Mouse (Mus musculus): ENCODE data around the gene Stk11. TPM values are rescaled to one million over a fixed set of nuclear protein-coding genes. Genes with fewer than 3 reads are reported as not detected.
A peak's percentile ranks its signal among the peaks of the same experiment; 100 is the strongest.
"Not testable (repeated sequence)": the region's sequence is repeated elsewhere in the genome, so short reads cannot be mapped to it uniquely, and the experiment has no call there.

Gene Stk11
- polyA plus RNA-seq, 1 experiment from 2014 or later, result 33.5 TPM

- H3K9me3 ChIP-seq (ENCODE audit: control insufficient read depth, low read length), result no peaks in the 10 kb centered on the region
Measured at GRCm38 (mm10) chr10:80162716-80163299, 47.2 kb downstream of the Stk11 start.

GRCm38 (mm10) chr10:80163721-80164120 lies 48.1 kb downstream of the Stk11 start:
- WGBS, result 62% methylated on average over 8 of the region's 8 CpGs

More at GRCm38 (mm10) chr10:80162716-80163299, 47.2 kb downstream of the Stk11 start:
- no peaks in the 10 kb centered on the region for H3K27me3 ChIP-seq (replicated peaks; ENCODE audit: control insufficient read depth, insufficient read depth, low read length)
- no peaks in the 10 kb centered on the region for H3K36me3 ChIP-seq (ENCODE audit: control insufficient read depth, insufficient read depth, low read length)
- H3K4me2 ChIP-seq, result no peak overlapping the region; the same call in 1 of the 2 replicates
- peaks cover 82% of the 10 kb centered on the region for H3K4me1 ChIP-seq (replicated peaks; ENCODE audit: control insufficient read depth, insufficient read depth, low read length)
- no peak overlapping the region for H3K4me3 ChIP-seq (ENCODE audit: low read depth, low read length)
- H3K9ac ChIP-seq (ENCODE audit: low read depth, low read length), result peak overlapping the region; percentile 27; the same call in 1 of the 2 replicates
- no peak overlapping the region for H3K27ac ChIP-seq (ENCODE audit: low read depth, low read length)
- whole genome bisulfite sequencing, result 71% methylated on average over 6 of the region's 6 CpGs
- no peak for DNase-seq (ENCODE audit: low spot score)
- no peak for ATAC-seq (replicated peaks; ENCODE audit: low FRiP score)

GRCm38 (mm10) chr10:80164161-80164997 lies 48.8 kb downstream of the Stk11 start:
- Histone ChIP-seq H3K9ac (ENCODE audit: low read depth, low read length) (peak overlapping the region; percentile 37; the same call in 1 of the 2 replicates), H3K27ac (ENCODE audit: low read depth, low read length) (peak overlapping the region; percentile 43; the same call in 1 of the 2 replicates), H3K27me3 (replicated peaks; ENCODE audit: control insufficient read depth, insufficient read depth, low read length) (no peaks in the 10 kb centered on the region), H3K9me3 (ENCODE audit: control insufficient read depth, low read length) (no peaks in the 10 kb centered on the region), H3K36me3 (ENCODE audit: control insufficient read depth, insufficient read depth, low read length) (no peaks in the 10 kb centered on the region), H3K4me2 (peak overlapping the region; percentile 82), H3K4me1 (replicated peaks; ENCODE audit: control insufficient read depth, insufficient read depth, low read length) (peaks cover 73% of the 10 kb centered on the region), H3K4me3 (ENCODE audit: low read depth, low read length) (peak overlapping the region; percentile 52)
- DNase-seq (ENCODE audit: low spot score), result no peak
- ATAC-seq (replicated peaks; ENCODE audit: low FRiP score), result no peak
- WGBS, result 12% methylated on average over 44 of the region's 44 CpGs

More at GRCm38 (mm10) chr10:80163721-80164120, 48.1 kb downstream of the Stk11 start:
- DNase-seq (ENCODE audit: low spot score) (no peak), ATAC-seq (replicated peaks; ENCODE audit: low FRiP score) (no peak)
- Histone ChIP-seq H3K27ac (ENCODE audit: low read depth, low read length) (no peak overlapping the region), H3K4me1 (replicated peaks; ENCODE audit: control insufficient read depth, insufficient read depth, low read length) (peaks cover 74% of the 10 kb centered on the region), H3K4me2 (peak overlapping the region; percentile 82), H3K9ac (ENCODE audit: low read depth, low read length) (no peak overlapping the region), H3K9me3 (ENCODE audit: control insufficient read depth, low read length) (no peaks in the 10 kb centered on the region), H3K4me3 (ENCODE audit: low read depth, low read length) (no peak overlapping the region), H3K27me3 (replicated peaks; ENCODE audit: control insufficient read depth, insufficient read depth, low read length) (no peaks in the 10 kb centered on the region), H3K36me3 (ENCODE audit: control insufficient read depth, insufficient read depth, low read length) (no peaks in the 10 kb centered on the region)

- peak overlapping the region; percentile 52 for H3K4me3 ChIP-seq (ENCODE audit: low read depth, low read length)
- H3K27ac ChIP-seq (ENCODE audit: low read depth, low read length), result peak overlapping the region; percentile 43; the same call in 1 of the 2 replicates
- H3K9me3 ChIP-seq (ENCODE audit: control insufficient read depth, low read length), result no peaks in the 10 kb centered on the region
- peak overlapping the region; percentile 82 for H3K4me2 ChIP-seq
- peak overlapping the region; percentile 59 for H3K9ac ChIP-seq (ENCODE audit: low read depth, low read length)
- no peaks in the 10 kb centered on the region for H3K27me3 ChIP-seq (replicated peaks; ENCODE audit: control insufficient read depth, insufficient read depth, low read length)
- H3K4me1 ChIP-seq (replicated peaks; ENCODE audit: control insufficient read depth, insufficient read depth, low read length), result peaks cover 72% of the 10 kb centered on the region
- under 1% methylated on average over 17 of the region's 17 CpGs for WGBS
- peaks cover 2% of the 10 kb centered on the region for H3K36me3 ChIP-seq (ENCODE audit: control insufficient read depth, insufficient read depth, low read length)
- ATAC-seq (replicated peaks; ENCODE audit: low FRiP score) (peak; percentile 53), DNase-seq (ENCODE audit: low spot score) (peak; percentile 92)
Measured at GRCm38 (mm10) chr10:80164998-80165344, 49.4 kb downstream of the Stk11 start.

GRCm38 (mm10) chr10:80165392-80166128 lies 50.0 kb downstream of the Stk11 start, which contains the start of gene Cirbp:
TSS of gene Cirbp (plus strand) at chr10:80165985.
- 19% methylated on average over 20 of the region's 20 CpGs for WGBS
- no peak for DNase-seq (ENCODE audit: low spot score)
- Histone ChIP-seq H3K9me3 (ENCODE audit: control insufficient read depth, low read length) (no peaks in the 10 kb centered on the region), H3K4me3 (ENCODE audit: low read depth, low read length) (peak within 1 kb of the TSS; percentile 84), H3K27ac (ENCODE audit: low read depth, low read length) (peak within 1 kb of the TSS; percentile 65; the same call in 1 of the 2 replicates), H3K4me2 (peak within 1 kb of the TSS; percentile 84), H3K36me3 (ENCODE audit: control insufficient read depth, insufficient read depth, low read length) (peaks cover 7% of the 10 kb centered on the region), H3K27me3 (replicated peaks; ENCODE audit: control insufficient read depth, insufficient read depth, low read length) (no peaks in the 10 kb centered on the region), H3K4me1 (replicated peaks; ENCODE audit: control insufficient read depth, insufficient read depth, low read length) (peaks cover 66% of the 10 kb centered on the region), H3K9ac (ENCODE audit: low read depth, low read length) (peak within 1 kb of the TSS; percentile 59)
- no peak for ATAC-seq (replicated peaks; ENCODE audit: low FRiP score)

GRCm38 (mm10) chr10:80166136-80166535 lies 50.5 kb downstream of the Stk11 start:
- H3K27ac ChIP-seq (ENCODE audit: low read depth, low read length); H3K9me3 ChIP-seq (ENCODE audit: control insufficient read depth, low read length); DNase-seq (ENCODE audit: low spot score); ATAC-seq (replicated peaks; ENCODE audit: low FRiP score); H3K27me3 ChIP-seq (replicated peaks; ENCODE audit: control insufficient read depth, insufficient read depth, low read length); H3K4me3 ChIP-seq (ENCODE audit: low read depth, low read length): not testable (repeated sequence)
- Histone ChIP-seq H3K9ac (ENCODE audit: low read depth, low read length) (peak overlapping the region; percentile 59; the same call in 1 of the 2 replicates), H3K4me1 (replicated peaks; ENCODE audit: control insufficient read depth, insufficient read depth, low read length) (peaks cover 61% of the 10 kb centered on the region), H3K4me2 (peak overlapping the region; percentile 82), H3K36me3 (ENCODE audit: control insufficient read depth, insufficient read depth, low read length) (peaks cover 12% of the 10 kb centered on the region)
- 79% methylated on average over 4 of the region's 4 CpGs for WGBS

GRCm38 (mm10) chr10:80167460-80168037 lies 51.9 kb downstream of the Stk11 start:
- peak; percentile 99 for DNase-seq (ENCODE audit: low spot score)
- WGBS, result under 1% methylated on average over 55 of the region's 55 CpGs
- H3K4me2 ChIP-seq, result peak overlapping the region; percentile 84
- no peaks in the 10 kb centered on the region for H3K27me3 ChIP-seq (replicated peaks; ENCODE audit: control insufficient read depth, insufficient read depth, low read length)
- peaks cover 22% of the 10 kb centered on the region for H3K36me3 ChIP-seq (ENCODE audit: control insufficient read depth, insufficient read depth, low read length)
- H3K4me3 ChIP-seq (ENCODE audit: low read depth, low read length), result peak overlapping the region; percentile 84
- peak overlapping the region; percentile 99 for H3K27ac ChIP-seq (ENCODE audit: low read depth, low read length)
- ATAC-seq (replicated peaks; ENCODE audit: low FRiP score), result peak; percentile 84
- H3K9me3 ChIP-seq (ENCODE audit: control insufficient read depth, low read length), result no peaks in the 10 kb centered on the region
- peak overlapping the region; percentile 98 for H3K9ac ChIP-seq (ENCODE audit: low read depth, low read length)
- peaks cover 56% of the 10 kb centered on the region for H3K4me1 ChIP-seq (replicated peaks; ENCODE audit: control insufficient read depth, insufficient read depth, low read length)

Measured in liver, embryonic 11.5 days (tissue).